Mouse (Mus musculus) layer of hippocampus, adult 18-20 months (tissue): ENCODE data around the gene Hhipl2. TPM values are rescaled to one million over a fixed set of nuclear protein-coding genes. Genes with fewer than 3 reads are reported as not detected.
"Not testable (repeated sequence)": the region's sequence is repeated elsewhere in the genome, so short reads cannot be mapped to it uniquely, and the experiment has no call there.

ENCODE experiments used
- DNase-seq, 2 experiments: peaks; one replicate each; pipeline ENCODE4 v3.0.0; 2022; ENCODE audit warnings: low spot score in 2 of 2
- long read RNA-seq: library from polyadenylated mRNA; stranded (forward); transcript quantifications from one replicate; pipeline ENCODE4 v2.0.0, GENCODE M21; 2021
- total RNA-seq, 2 experiments: library from RNA; stranded (reverse); gene quantifications; 2 replicates each; pipeline ENCODE4 v1.2.3; 2021

Gene Hhipl2
- under 1 TPM; 0.17 to 0.33 TPM for total RNA-seq
- long read RNA-seq = 0 reads

DNA sequence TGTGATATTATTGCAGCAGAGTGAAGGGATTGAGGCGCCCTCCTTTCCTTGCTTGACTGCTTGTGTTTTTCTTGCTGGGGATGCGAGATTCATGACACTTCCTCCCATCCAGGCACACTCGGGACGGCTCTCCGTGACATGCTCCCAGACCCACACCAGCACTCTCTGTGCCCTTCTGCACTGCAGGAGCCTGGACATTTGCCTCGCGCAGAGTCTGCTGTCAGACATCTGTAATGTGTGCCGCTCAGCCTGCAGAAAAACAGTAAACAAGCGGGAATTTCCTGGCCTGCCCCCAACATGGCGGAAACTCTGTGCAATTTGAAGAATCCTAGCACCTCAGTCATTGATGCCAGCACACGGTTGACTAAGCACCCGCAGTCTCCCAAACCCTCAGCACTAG, at the start of gene Hhipl2:
Gene Hhipl2, plus strand, starts transcription at position 343 of the 400 bp plus-strand sequence.
- DNase-seq = no peak

DNA sequence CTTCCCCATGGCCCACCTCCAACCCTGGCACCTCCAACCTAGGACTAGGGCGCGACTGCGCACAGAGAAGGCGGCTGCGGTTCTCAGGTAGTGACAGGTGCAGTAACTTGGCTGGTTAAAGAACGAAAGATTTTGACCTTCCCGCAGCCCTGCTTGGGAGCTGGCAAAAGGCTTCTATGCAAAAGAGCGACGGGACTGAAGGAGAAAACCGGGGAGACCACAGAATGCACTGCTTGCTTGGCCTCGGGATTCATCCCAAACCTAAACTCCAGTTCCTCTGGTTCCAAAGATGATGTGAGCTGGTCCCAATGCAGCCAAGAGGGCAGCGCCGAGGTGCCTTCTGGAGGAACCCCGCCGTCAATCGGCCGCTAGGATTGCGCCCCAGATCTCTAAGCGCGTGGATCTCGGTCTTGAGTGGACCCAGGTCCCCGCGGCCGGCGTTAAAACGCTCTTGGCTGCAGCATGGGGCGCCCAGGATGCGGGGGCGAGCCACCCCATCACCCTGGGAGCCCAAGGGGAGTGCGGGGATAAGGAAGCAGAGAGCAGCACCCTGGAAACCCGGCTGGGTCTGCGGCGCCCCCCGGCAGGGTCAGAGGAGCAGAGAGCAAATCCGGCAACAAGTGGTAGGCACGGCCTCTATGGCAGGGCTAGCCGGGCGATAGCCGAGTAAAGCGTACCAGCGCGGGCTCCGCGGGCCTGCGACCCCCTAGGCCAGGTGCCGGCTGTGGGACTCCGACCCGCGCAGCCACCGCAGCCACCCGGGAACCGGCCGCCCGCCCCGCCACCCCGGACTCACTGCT, 49.2 kb upstream of the Hhipl2 start:
- peak in 1 of 2 experiments; percentile 30 for DNase-seq

DNA sequence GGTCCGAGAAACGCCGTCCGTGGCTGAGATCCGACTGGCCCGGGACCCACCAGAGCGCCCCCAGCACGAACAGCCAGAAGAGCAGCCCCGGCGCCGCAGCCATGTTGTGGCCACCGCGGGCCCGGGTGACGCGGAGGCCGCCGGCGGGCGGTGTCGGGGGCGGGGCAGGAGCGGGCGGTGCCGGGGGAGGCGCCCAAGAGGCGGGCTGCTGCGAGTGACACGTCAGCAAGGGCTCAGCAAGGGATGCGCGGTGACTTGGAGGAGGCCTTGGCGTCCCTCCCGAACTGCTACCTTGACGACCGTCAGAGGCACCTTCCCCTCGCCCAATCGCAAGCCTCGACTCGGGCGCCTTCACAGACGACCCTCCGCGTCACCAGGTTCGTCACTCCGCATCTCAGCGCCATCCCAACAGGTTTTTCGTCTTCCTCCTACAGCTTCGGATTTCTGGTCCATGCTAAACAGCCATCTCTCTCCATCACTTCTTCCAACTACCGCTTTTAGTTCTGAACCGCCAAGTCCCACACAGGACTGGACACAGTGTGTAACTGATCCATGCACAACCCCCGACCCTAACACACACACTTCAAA, 48.5 kb upstream of the Hhipl2 start, which contains the start of gene Mia3:
Gene Mia3, minus strand, starts transcription at position 127 of the 588 bp plus-strand sequence.
- DNase-seq = peak; percentile 98 to 99

DNA sequence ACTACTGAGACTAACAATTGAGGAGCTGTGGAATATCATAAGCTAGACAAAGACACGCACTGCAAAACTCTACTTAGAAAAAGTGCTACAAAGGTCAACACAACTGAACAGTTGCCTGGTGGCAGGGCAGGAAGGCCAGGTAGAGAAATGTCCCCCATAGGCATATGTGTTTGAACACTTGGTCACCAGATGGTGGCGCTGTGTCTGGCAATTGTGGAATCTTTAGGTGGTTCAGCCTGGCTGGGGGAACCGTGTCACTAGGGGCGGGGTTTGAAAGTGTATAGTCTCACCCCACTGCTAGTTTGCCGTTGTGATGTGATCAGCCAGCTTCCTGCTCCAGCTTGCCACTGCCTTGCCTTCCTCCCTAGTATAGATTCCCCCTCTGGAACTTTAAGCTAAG, 43.3 kb upstream of the Hhipl2 start:
- no peak for DNase-seq

DNA sequence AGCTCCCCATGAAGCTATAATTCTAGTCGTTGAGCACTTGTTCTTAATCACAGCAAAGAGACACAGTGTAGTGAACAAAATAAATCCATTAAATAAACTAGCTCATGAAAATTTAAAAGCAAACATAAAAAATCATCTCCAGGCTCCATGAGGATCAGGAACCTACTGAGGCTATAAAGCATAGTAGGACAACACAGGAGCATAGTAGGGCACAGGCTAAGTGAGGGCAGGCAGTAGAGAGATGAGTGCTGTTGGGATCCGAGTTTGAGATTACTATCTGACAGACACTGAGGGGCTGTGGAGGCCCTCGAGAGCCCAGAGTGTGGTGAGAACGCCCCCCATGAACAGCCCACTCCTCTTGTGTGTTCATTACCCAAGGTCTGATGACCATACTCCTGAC, 41.0 kb upstream of the Hhipl2 start:
- DNase-seq = no peak

DNA sequence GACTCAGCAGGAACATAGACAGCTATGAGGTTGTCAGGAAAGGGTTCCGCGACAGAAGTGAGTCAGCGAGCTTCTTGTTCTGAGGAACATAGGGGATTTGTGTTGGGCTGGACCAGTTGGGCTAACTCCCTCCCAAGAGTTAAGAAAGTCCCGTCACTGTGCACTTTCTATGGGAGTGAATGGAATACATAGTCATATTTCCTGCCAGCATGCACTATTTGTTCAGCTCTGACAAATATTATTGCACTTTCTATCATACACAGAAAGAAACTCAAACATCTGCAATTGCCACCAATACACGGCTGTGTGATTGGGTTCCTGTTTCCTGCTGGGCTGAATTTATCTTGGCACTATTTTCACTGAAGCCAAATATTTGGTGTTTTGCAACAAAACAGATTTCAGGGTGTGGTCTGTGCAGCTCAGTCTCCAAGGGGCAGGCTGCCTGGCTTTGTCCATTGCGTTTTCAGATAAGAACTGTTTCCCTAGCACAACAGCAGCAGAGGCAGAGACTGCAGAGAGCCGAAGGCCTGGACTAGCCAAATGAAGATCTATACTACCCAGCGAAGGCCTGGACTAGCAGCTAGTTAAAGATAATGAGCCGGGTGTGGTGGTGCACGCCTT, 39.6 kb upstream of the Hhipl2 start:
- no peak for DNase-seq

DNA sequence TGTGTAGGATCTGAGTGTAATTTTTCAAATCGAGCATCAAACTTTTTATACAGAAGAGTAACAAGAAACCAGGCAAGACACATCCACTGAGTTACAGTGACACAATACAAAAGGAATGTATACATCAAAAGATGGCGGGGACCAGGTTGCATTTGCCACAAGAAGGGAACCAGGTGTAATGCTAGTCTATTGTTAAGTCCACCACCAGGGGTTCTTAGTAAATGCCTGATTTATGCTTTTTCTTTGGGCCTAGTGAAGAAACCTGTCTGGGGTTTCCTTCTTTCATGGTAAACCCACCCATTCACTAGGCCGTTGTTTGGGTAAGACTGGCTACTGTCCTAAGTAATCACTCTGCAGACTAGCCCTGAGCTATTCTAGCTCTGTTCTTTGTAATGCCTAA, 38.6 kb upstream of the Hhipl2 start:
- not testable (repeated sequence) for DNase-seq

DNA sequence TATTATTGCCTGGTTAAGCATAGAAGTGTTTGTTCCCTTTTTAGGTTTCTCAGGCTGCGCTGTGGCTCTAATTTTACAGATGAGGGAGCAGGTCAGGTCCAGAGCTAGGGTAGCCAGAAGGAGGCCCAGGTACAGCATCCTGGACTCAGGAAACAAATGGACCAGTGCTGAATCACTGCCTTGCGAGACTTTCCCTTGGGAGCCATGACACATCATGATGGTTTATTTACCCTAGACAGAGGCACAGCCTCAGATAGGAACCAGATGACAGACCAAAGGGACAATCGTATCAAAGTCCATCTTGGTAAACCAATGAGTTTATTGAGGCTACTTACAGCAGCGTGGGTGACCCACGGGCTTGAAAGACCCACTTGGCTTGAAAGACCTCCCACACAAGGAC, 36.2 kb upstream of the Hhipl2 start:
- no peak for DNase-seq

DNA sequence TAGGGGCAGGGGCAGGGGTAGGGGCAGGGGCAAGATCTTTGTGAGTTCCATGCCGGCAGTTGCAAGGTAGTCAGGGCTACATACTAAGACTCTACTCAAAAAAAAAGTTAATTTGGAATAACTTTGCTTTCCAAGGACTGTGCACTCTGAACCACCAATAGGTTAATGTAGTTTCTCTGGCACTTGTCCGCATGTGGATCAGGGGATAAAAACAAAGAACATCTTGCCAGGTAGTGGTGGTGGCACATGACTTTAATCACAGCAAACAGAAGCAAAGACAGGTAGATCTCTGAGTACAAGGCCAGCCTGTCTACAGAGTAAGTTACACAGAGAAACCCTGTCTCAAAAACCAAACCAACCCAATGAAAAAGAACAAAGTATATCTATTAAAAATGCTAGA, 35.4 kb upstream of the Hhipl2 start:
- no peak for DNase-seq

DNA sequence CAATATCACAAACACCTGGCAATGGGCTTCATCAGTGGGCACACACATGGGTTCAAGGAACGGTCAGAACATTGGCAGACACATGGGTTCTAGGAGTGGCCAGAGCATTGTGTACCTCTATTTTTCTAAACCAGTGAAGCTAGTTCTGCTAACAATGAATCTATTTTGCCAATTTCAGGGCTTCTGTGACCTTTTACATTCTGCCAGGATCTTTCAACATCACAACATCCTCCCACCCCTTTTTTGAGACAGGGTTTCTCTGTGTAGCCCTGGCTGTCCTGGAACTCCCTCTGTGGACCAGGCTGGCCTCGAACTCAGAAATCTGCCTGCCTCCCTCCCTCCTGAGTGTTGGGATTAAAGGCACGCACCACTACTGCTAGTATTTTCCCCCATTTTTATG, 30.6 kb upstream of the Hhipl2 start:
- not testable (repeated sequence) for DNase-seq

DNA sequence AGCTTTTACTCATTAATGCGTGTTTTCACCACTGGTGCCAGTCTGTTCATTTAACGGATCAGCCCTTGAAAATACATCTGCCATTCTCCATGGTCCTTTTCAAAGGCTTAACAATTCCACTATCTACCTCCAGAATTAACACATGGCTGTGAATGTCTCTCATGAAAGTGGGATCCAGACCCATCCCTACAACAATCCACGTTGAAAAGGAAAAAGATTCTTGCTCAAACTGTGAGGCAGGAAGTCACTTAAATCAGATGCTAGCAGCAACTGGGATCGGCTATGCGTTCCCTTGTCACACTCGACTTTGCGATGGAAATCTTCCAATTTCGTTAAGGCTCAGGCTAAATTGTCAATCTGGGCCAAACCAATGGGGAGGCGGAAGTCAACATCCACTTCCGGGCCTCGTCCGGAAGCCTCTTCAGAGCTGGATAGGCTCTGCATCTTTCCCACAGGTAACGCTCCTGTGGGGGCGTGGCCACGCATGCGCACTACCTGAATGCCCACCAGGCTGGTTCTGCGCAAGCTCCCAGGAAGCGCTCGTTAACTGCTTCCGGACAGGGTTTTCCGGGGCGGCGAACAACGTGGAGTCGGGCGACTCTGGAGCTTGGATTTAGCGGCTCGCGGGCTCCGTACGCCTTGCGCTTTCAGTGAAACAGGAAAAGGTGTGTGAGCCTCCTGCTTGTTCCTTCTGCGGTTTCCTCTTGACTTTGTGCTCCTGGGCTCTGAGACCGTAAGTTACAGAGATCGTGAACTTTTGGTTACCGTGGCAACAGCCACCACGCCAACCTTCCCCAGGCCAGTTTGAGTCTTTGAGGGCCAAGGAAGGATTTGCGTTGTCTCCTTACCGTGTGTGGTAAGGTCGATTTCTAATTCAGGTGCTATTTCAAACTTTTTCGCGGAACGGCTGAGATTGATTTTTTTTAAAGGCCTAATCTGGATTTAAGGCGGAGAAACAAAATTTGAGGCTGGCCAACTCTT, 29.3 kb upstream of the Hhipl2 start, which contains the start of gene Taf1a:
Gene Taf1a, plus strand, starts transcription at position 556 of the 981 bp plus-strand sequence.
- DNase-seq = peak; percentile 90 to 94

DNA sequence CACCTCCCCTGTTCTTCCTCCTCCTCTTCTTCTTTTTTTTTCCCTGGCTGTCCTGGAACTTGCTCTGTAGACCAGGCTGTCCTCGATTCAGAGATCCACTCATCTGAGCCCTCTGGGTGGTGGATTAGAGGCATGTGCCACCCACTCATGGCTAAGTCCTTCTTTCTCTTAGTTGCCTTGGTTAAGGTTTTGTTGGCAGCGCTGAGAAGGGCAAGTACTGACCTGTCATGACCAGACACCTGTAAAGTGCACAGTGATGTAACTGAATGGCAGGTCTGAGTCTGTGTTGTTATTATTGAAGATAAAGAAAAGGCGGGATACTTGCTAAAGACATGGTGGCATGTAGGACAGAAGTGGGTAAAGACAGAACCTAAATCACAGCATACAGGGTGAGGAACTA, 14.6 kb upstream of the Hhipl2 start:
- DNase-seq = no peak

DNA sequence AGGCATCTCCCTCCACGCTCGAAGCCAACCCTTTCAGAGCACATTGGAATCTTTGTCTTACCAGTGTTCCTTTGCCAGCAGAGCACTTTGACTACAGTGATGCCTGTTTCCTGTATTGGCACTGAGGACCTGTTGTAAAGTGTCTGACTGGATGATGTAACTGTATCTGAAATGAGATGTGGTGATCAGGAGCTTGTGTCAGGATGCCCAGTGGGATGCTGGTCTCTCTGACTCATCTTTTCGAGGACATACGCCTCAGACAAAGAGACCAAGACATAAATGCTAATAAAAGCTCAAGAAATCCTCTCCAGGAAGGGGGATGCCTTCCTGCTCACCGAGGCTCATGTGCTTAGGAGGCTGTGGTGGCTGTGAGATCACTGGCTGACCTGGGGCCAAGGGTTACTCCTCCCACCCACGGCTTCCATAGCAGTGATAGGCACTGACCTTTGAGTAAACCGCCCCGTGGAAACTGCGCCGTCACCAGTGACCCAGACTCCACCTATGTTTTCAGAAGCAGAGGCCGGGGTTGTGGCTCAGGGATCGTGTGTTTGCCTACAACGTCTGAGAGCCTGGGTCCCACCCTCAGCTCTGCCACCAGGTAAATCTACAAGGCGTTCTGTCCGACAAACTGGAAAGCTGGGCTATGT, 3.8 kb upstream of the Hhipl2 start:
- no peak for DNase-seq

DNA sequence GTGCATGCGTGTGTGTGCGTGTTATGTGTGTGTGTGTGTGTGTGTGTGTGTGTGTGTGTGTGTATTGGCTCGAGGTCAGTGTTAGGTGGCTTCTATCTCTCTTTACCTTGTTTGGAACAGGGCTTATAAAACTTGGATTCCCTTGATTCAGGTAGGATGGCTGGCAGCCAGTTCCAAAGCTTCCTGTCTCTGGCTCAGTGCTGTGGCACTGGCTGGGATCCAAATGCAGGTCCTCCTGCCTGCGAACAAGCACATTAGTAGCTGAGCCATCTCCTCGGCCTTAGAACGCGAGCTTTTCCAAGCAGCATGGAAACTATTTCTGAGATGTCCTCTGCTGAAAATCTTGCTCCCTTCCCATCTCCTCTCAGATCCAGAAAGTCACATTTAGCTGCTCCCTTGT, 1.7 kb downstream of the Hhipl2 start:
- DNase-seq = no peak

DNA sequence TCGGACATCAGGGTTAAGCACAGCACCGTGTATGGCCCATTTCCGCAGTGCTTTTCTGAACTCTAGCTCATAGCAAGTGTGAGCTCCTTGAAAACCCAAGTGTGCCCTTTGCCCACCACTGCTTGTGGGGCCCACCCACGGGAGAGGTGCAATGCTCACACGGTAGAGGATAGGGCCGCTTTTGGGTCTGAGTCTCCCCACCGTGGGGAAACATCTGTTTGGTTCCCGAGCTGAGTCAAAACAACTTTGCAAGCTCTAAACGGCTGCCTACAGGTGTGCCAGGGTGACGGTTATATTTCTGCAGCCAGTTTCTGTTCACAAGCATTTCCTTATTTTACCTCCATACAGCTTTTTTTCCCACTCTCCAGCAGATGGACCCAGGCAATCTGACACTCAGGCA, 2.3 kb downstream of the Hhipl2 start:
- DNase-seq = no peak

DNA sequence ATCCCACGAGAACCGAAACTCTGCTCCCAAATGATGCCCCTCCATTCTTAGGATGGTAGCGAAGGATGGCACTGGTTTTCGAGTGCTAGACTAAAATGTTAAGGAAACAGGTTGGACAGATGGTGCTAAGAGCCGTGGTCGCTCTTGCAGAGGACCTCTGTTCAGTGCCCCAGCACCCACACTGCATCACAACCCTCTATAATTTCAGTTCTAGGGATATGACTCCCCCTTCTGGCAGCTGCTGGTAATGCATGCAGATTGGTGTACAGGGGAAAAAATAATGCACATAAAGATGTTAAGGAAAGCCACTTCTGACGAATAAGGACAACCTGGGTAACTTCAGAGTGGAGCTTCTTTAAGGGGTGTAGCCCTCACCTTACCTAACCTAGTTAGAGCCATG, 6.1 kb downstream of the Hhipl2 start:
- no peak for DNase-seq

DNA sequence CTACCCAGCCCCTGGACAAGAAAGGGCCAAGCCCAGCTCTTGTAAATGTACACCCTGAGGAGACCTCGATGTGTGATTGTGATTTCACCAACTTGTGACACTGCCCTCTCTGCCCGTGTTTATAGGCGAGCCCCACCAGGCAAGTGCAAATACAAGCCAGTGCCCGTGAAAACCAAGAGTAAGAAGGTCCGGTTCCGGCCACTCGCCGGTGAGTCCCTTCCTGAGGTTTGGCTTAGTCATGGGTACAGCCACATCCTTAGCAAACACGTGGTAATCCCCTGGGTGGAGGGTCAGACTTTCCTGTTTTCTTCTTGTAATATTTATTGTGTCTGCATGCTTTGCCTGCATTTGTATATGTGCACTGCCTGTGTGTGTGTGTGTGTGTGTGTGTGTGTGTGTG, 16.9 kb downstream of the Hhipl2 start:
- no peak for DNase-seq

DNA sequence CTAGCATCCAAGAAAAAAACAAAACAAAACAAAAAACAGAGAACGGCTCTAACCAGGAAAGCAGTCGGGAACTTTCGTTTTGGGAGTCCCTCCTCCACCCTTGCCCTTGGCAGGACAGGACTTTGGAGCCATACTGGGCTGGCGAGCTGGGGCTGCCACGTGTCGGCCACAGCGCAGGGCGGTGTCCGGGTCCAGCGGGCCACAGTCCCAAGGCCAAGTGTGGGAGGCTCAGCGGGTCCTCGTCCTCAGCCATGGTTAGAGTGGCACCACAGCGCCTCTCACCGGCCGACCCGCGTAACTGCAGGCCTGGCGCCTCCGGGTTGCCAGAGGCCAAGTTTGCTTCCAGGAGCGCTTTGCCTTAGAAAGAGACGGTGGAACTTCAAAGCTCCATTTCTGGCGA, 21.0 kb downstream of the Hhipl2 start:
- peak; percentile 25 to 68 for DNase-seq

DNA sequence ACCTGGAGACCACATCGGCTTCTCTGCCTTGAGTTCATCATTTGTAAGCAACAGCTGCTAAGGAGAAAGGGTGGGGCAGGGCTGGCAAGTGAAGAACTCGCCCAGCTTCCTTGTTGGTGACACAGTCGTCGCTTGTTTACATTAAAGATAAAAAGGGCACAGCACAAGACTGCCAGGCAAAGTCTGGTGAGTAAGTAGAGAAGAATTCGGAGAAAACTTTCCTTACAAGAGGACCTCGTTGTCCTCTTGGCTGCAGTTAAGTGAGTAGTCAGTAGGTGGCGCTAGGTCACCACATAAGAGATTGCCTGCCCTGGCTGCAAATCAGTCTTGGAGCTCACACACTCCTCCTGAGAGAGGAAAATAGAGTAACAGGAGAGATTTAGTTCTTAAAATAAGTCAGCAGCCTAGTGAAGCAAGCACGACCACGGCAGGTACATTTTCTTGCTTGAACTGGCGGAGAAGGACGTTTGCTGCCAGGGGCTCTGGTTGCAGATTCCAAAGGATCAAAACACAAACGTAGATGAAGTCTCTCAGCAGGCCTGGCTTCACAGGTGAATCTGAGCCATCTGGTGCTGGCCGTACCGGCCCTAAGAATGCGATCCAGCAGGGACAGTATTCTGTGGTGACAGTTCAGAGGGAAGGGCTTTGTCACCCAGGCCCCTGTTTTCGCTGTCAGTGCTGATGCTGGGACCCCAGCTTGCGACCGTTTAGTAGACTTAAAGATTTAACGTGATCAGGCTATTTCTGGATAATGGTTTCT, 24.2 kb downstream of the Hhipl2 start:
- DNase-seq = peak; percentile 52 to 89

DNA sequence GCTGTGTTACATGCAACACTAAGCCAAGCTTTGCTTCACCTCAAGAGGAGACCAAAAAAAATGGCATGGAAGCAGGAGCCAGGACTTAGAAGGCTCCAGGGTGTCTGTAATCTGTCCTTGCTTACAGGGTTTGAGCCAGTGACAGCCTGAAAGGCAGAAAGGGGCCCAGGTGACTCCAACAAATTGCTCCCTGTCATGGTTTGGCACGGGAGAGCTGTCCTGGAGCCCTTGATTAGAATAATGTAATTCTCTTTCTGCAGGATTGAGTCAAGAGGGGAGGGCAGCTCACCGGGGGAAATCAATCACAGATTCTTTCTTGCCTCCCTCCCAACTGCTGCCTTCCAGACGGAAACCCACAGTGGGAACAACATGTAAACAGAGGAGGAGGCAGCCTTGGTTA, 35.1 kb downstream of the Hhipl2 start:
- DNase-seq = no peak
